Mouse (Mus musculus) B cell, adult 2 months (primary cell): ENCODE measurements around the gene Tmem177.

Experiments
- DNase-seq, 2 experiments: peaks; one replicate each; pipeline ENCODE4 v3.0.0; 2022

The Tmem177 gene

DNA sequence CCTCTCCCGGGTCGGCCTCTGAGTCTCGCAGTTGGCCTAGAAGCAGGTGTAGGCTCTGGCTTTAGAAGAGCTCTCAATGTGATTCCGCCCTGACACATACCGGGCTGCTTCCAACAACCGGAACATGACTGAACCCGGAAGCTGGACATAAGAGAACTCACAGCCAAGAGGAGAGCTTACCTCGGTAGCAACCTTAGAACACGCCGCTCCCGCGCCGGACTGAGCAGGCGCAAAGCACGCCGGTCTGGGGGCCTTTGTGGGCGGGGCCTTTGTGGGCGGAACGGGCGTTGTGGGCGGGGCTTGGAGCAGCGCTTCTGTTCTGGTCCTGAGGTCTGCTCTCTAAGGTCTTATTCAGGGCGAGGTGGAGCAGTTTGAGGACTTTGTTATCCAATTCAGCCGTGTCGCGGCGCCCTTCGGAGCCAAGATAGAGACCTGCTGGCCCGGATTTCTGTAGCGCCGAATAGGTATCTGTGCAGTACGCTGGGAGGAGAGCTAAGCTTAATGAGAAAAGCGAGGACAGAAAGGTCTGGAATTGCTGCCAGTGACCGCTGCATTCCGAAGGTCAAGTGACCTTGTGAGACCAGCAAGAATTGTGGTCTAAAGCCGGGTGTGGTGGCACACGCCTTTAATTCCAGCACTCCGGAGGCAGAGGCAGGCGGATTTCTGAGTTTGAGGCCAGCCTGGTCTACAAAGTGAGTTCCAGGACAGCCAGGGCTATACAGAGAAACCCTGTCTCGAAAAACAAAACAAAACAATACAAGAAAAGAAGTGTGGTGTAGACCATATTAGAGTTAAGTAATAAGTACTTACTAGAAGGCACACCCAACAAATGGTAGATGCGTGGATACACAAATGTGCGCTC lies at the start of gene Tmem177:
TSS of gene Tmem177 (minus strand) at position 256 of the 862 bp plus-strand sequence.
- DNase-seq, result peak; percentile 99

DNA sequence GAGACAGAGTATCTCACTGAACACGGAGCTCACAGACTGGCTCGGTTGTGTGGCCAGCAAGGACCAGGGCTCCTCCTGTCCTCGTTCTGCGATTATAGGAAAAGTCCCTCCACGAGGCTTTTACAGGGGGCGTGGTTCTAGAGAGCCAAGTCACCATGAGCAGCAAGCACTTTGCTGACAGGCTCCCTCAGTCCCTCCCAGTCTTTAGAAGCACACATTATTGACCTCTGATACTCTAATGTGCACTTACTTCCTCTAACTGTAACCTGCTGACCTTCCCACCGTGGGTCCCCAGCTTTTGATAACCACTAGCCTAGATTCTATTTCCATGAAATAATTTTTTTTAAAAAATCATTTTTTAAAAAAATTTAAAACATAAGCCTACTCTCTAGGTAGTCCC lies 46.9 kb upstream of the Tmem177 start:
- no peak for DNase-seq

DNA sequence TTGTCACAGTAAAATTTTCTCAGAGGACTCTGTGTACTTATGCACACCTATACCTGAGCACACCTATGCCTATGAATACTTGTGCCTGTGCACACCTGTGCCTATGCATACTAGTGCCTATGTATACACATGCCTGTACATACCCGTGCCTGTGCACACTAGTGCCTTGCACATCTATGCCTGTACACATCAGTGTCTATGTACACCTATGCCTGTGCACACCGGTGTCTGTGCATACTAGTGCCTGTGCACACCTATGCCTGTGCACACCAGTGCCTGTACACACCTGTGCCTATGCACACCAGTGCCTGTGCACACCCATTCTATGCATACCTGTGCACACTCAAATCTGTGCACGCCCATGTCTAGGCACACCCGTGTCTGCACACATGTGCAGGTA lies 46.5 kb upstream of the Tmem177 start:
- peak in 1 of 2 experiments; percentile 1 for DNase-seq

DNA sequence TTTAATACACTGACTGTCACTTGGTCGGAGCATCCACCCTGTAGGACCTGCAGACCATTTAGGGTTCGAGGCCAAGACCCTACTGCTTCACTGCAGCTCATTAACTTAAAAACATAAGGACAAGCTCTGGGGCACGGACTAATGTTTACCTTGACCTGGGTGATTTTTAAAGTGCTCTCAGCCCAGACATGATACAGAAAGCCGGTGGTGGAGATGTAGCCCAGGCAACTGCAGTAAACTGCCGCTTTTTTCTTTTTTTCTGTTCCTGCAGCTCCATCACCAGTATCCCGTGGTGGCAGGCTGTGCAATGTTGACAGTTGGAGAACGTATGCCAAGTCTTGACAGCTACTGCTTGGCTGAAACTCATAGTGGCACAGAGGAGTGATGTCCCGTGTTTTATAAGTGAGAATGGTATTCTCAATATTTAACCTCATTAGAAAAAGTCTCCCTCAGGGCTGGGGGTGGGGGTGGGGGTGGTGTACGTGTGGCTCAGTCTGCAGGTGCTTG lies 44.8 kb upstream of the Tmem177 start:
- DNase-seq, result no peak

DNA sequence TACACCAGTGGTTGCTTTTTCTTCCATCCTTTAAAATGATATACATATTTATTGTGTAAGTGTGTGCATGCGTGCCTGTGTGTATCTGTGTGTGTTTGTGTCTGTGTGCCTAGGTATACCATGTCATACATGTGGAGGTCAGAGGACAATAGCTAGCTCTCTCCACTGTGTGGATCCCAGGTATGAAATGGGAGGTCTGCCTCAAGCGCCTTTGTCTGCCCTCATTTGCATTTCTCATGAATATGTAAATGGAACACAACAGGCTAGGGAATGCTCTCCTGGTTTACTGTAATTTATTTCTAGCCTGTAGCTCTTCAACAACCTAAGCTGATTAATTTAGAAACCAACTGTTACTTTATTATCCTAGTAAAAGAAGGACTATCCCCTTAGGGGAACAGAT lies 41.7 kb upstream of the Tmem177 start:
- DNase-seq, result no peak

DNA sequence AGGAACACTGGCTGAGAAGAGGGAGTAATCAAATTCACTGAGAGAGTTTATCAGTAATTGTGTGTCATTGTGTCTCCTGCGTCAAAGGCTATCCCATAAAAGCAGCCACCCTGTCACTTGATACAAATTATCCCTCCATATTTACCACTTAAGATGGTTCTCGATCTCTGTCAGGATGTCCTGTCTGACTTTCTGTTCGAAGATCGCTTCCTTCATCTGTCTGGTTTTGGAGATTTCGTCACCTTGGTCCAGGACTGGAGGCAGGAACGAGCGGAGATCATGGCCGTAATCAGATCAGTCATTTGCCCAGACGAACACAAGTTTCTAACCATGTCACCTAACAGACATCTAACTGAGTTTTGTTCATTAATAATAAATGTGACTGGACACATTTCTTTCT lies 40.4 kb upstream of the Tmem177 start:
- DNase-seq, result no peak

DNA sequence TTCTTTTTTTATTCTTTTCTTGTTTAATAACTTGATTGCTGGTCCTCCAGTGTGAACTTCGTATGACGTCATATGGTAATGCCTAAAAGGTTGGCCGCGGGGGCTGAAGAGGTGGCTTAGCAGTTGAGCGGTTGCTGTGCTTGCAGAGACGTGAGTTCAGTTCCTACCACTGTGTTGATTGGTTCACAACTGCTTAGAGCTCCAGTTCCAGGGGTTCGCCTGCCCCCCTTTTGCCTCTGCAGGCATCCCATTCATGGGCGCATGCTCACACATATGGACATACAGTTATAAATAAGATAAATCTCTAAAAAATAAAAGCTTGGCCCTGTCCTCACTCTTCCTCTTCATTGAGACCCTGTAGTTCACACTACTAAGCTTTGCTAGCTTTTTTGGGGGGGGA lies 37.1 kb upstream of the Tmem177 start:
- DNase-seq, result no peak

DNA sequence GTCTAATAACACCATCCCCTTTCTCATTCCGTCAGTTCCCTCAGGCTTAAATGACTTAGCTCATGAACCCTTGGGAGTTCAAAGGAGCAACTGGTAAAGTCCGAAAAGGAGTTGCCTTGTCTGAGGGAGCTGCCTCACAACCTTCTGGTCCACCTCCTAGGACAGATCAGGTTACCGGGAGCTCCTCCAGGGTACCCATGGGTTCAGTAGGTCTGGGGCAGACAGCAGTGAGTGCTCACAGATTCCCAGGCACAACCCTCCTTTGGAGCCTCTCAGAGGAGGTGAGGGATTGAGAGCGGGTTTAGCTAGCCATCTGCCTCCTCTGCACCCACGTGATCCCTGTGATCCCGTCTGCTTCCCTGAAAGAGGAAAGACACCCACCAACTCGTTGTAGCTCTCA lies 23.9 kb upstream of the Tmem177 start:
- no peak for DNase-seq

DNA sequence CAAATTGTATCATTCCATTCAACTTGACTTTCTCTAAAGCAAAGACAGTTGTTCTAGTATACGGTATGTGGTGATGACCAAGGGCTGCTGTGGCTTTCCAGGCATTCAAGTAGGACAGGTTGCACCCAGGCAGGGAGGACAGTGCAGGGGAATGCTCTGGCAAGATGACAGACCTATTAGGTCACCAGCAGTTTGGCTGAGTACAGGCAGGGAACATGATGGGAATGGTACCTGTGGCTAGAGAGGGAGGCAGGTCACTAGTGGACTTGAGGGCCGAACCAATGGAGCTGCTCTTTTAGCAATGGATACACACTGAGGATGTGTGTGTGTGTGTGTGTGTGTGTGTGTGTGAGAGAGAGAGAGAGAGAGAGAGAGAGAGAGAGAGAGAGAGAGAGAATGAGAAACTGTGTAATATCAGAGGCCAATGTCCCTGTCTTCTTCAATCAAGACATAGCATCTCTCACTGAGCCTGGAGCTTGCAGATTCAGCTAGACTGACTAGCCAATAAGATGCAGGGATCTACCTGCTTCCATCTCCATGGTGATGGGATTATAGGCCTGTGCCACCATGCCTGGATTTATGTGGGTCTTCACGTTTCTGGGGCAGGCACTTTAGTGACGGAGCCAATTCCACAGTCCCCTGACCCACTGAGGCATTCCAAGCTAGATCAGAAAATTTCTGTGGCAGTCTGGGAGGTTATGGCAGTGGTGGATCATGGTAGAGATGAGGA lies 18.6 kb upstream of the Tmem177 start:
- no peak for DNase-seq

DNA sequence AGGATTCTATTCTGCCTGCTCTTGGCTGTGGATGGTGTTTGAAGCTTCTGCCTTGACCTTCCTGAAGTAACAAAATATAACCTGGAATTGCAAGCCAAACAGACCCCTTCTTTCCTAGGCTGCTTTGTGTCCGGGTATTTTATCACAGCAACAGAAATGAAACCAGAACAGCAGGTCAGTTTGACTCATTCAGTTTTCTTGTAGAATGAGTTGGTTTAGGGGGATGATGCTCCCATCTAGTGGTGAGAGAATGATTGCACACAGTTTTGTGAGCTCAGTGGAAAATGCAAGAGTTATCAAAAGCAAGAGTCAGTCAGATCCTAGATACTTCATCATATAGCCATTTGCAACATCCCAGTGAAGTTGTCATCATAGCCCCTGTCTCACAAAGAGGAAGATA lies 16.7 kb upstream of the Tmem177 start:
- DNase-seq, result no peak

DNA sequence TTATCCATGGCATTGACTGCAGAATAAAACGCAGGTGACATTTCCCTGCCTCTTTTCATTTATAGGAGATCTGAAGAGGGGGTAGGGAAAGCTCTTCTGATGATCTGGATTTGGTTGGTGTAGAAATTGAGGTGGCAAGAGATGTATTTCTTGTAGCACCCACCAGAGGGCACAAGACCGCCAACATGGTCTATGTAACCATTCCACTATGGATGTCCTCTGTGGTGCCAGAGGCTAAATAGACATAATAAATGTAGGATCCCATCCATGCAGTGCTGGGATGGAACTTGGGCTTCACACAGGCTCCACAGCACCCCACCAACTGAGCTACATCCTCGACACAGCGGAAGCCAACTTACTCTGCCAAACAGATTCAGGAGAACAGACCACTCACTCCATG lies 6.3 kb upstream of the Tmem177 start:
- DNase-seq, result peak; percentile 41 to 57

DNA sequence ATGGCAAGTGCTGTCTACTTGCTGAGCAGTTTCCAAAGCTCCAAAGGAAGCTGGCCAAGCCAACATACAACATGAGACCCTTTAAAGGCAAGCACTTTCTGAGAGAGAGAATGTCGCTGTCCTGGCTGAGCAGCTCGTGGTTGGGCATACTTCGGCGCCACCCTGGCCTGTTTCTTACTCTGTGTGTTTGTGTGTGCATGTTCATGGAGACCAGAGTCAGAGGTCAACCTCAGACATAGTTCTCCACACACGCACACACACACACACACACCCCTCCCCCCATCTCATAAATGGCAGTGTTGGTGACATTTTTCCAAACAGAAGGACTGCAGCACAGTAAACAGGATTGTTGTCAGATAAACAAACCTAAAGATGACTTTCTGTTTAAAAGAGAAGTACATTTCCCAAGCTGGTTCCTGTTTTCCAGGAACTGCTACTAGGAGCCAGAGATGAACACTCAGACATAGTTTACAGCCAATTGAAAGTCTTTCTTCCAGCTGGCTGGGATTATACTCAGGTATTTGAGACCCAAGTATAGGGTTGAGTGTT lies 3.9 kb upstream of the Tmem177 start:
- no peak for DNase-seq

DNA sequence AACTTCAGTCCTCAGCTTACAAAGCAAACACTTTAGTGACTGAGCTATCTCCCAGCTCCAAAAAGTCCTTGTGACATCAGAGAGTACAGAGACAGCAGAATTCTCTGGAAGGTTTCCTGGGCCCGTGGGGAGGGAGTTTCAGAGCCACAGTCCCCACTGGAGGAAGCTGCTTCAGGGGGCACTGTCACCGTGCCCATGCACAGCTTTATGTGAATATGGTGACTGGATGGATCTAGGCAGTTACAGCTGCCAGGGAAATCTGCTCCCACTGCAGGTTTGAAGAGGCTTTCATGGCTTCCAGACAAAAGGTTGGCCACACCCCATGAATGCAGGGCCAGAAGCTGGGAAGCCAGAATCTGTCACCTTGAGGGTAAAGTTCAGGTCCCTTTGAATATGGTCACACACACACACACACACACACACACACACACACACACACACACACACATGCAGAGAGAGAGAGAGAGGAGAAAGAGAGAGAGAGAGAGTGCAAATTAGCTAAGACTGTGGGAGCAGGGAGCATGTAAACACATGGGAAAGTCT lies 5.7 kb downstream of the Tmem177 start:
- DNase-seq, result no peak

DNA sequence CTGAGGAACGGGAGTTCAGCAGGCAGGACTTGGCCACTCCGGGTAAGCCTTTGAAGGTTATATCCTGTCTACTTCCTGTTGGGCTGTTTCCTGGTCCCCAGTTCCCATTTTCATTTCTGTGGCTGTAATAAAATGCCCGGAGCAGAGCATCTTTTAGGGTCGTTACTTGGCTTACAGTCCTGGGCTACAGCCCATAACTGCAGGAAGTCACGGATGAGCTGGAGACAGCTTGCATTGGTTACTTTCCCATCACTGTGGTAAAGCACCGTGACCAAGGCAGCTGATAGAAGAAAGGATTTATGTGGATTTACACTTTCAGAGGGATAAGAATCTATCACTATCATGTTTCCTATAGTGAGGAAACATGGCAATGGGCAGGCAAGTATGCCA lies 9.8 kb downstream of the Tmem177 start:
- DNase-seq, result no peak

DNA sequence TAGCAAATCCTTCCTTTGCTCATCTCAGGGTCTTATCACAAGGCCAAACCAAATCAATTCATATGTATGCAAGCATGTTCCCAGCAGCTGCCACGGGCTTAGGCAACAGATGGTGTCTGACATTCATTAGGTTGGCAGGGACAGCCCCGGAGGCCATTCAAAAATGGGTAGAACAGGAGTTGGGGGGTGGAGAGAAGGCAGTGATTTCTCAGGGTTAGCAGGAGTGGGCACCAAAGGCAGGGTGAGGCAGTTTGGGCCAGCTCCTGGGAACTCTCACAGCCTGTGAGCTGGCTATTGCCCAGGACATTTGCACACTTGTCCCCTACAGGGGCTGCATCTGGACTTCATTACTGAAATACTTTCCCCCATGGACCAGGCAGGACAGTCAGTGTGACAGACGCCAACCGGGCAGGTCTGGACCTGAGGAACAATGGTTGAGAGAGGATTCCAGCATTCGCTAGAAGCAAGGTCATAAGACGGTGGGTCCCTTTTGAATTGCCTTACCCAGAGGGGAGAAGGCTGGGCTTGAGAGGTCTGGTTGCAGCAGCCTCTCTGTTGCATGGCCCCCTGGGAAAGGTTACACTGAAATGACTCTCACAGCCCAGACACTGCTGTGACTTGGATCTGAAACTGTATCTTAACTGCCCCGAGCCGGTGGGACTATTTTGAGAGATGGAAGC lies 10.3 kb downstream of the Tmem177 start:
- DNase-seq, result no peak

DNA sequence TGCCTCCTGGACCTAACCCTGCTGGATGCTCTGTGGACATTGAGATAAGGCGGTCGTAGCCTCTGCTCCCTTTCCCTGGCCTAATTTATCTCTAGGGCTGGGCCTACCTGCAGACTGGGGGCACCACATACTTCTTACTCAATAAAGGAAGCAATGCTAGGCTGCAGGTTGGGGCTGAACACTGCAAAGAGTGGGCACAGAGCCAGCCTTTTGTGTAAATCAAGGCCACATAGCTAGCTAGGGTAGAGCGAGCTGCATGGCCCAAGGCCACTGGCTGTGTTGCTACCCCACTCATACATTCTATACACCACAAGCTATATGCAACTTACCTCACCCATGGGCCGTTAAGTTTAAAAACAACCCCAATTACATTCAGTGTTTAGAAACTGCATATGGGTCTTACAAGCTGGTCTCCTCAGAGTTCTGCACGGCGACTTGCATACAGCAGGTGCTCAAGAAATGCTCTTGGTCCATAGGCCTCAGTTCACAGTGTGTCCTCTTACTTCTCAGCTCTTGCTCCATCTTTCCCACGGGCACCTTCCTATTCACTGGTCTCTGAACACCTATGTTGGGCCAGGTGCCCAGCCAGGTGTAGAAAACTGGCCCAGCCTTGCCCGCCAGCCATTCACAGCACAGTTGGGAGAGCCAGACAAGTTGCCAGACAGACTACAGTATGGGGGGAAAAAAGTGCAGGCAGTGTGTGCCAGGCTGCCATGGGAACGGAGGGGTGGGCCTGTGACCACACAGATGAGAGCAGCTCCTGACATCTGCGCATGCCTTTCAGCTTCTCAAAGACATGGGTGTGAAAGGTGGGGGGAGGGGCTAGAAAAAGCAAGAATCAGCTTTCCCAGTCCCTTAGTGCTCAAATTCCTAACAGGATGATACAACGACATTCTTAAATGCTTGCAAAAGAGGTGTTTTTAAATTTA lies 13.5 kb downstream of the Tmem177 start:
- DNase-seq, result no peak

DNA sequence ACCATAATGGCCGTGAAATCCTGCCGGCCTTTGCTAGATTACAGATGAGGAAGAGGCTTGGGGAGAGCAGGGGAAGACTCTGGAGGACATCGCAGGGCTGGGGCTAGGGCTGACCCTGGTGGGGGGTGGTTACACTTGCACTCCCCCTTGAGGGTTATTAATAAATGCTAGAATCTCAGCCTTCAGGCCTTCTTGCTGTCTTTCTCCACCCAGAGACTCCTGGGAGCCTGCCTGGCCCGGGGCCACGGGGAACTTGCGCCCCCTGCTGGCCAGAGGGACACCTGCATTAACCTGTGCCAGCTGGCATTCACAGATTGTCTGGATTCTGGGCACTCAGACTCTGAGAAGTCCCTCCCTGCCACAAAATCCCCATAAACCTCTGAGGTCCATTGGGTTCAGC lies 18.1 kb downstream of the Tmem177 start:
- peak; percentile 82 to 84 for DNase-seq

DNA sequence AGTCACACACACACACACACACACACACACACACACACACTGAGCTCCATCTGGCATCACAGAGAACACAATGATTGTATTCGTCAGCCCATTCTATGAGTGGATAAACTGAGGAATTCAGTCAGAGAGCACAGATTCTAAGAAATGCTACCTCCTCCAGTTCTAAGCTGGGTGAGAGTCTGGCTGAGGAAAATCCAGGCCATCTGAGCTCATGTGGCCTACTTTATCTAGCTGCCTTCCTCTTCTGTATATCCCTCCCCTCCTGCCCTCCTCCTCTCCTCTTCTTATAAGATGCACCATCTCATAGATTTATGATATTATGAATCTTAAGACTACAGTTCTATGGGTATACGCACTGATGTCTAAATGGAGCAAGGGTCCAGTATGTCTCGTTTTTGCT lies 19.4 kb downstream of the Tmem177 start:
- no peak for DNase-seq

DNA sequence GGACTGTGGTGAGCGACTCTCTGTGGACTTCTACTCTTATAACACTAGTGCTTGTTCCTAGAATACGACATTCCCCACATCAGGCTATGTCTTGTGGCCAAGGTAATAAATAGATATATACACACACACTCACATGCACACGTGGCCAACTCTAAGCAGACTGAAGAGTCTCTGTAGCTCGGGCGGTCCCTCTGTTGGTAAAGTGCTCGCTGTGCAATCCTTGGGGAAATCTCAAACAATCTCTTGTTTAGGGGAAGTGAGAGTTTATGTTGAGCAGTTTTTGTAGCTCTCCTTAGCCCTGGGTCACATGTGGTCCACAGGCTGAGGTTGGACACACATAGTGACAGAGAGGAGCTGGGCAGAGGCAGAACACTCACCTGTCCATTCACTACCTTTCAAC lies 20.1 kb downstream of the Tmem177 start:
- DNase-seq, result peak; percentile 9 to 14

DNA sequence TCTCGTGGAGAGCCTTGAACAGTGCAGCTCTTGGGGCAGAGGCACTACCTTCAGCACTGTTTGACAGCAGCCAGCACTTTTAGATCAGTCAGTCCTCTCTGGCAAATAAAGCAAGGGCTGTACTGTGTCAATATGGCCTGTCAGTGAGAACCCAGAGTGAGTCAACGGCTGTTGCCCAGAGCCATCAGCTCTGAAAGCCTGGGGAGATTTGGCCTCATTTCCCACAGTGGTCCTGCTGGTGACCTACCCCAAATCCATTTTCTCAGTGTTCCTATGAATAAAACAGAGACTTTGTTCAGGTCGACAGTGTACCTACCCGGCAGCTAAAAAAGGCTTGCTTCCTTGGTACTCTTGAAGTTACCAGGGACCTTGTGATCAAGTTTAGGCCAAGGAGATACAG lies 21.1 kb downstream of the Tmem177 start:
- no peak for DNase-seq

DNA sequence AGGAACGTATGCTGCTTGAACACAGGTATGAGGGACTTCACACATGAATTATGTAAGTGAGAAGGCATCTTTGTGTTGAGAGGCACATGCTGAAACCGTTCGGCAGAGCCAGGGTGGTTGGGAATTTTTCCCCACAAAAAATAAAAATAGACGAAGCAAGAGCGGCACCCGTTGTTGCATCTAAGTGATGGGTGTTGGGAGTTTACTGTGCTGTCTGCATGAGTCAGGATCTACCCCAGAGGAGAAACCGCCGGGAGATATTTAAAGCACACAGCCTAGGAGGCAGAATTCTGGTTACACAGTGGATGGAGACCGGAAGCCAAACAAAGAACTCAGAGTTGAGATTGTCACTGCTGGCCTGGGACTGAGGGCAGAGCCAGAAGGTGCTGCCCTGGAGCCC lies 21.9 kb downstream of the Tmem177 start:
- DNase-seq, result no peak

DNA sequence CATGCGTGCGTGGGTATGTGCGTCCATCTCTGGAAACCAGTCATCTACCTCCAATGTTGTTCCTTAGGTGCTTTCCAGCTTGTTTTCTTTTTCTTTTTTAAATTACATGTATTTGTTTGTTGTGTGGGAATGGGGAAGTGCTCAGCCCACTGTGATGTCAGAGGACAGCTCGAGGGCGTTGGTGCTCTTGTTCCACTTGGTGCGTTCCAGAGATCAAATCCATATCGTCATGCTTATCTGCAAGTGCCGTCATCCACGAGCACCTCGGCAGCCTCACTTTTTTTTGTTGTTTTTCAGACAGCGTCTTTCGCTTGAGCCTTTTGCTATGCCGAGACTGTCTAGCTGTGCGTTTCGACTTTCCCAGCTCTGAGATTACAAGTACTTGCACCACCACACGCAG lies 23.7 kb downstream of the Tmem177 start:
- no peak for DNase-seq
